Mouse (Mus musculus): ENCODE results near the gene Gm3106. TPM values are rescaled to one million over a fixed set of nuclear protein-coding genes. Genes with fewer than 3 reads are reported as not detected.
"Not testable (repeated sequence)": the region's sequence is repeated elsewhere in the genome, so short reads cannot be mapped to it uniquely, and the experiment has no call there.

Gm3106 gene
- polyA plus RNA-seq (2015; fragmentation: Nextera tagmentation; extraction: Ambion mirVana): not detected in 2 replicates

DNA sequence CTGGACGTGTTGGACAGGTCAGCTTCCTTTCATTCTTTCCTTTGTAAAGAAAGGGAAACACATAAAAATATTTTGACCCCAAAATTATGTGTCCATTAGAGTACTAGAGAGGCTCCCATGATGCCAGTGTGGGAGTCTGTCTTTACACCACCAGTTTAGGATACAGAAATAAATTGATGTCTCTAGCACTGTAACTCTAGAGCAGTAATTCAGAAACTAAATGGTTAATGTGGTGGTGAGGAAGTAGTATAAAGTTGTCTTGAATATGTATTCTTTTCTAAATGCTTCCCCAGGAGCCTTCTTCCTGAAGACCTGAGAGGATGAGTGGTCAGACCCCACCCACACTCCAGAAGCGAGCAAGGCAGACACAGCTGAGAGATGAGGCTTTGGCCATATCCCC lies at the start of gene Gm3106:
Gene Gm3106, plus strand, starts transcription at position 301 of the 400 bp plus-strand sequence.
- not testable (repeated sequence) for DNase-seq (ENCODE audit: low spot score)

Other genes with a start within 250 kb of the Gm3106 start
- gene BC061212, start 147.5 kb upstream of the Gm3106 start, polyA plus RNA-seq (2015; fragmentation: Nextera tagmentation; extraction: Ambion mirVana): not detected in 2 replicates
- not detected in 2 replicates for gene Gm6351, start 141.6 kb upstream of the Gm3106 start, polyA plus RNA-seq (2015; fragmentation: Nextera tagmentation; extraction: Ambion mirVana)
- gene A430089I19Rik, start 88.8 kb downstream of the Gm3106 start, polyA plus RNA-seq (2015; fragmentation: Nextera tagmentation; extraction: Ambion mirVana): not detected in 2 replicates
- 0.16 TPM in 1 of 2 replicates, not detected in the other for gene Gm6502, start 96.4 kb downstream of the Gm3106 start, polyA plus RNA-seq (2015; fragmentation: Nextera tagmentation; extraction: Ambion mirVana)
- not detected in 2 replicates for gene AA792892, start 121.7 kb downstream of the Gm3106 start, polyA plus RNA-seq (2015; fragmentation: Nextera tagmentation; extraction: Ambion mirVana)
- gene Gm7682, start 227.8 kb downstream of the Gm3106 start, polyA plus RNA-seq (2015; fragmentation: Nextera tagmentation; extraction: Ambion mirVana): not detected in 2 replicates